Mouse (Mus musculus) right cerebral cortex, postnatal 36 days (tissue): Measurements from ENCODE around the gene Ptprn2.

ENCODE experiments used
- DNase-seq, 2 experiments: peaks; one replicate each; pipeline ENCODE4 v3.0.0; 2022; ENCODE audit warnings: low spot score in 2 of 2, mixed read lengths in 1 of 2

Gene Ptprn2

GRCm38 (mm10) chr12:116778095-116779090 lies 292.9 kb downstream of the Ptprn2 start:
- no peak for DNase-seq

- no peak for DNase-seq
Measured at GRCm38 (mm10) chr12:116780419-116780818, 294.9 kb downstream of the Ptprn2 start.

GRCm38 (mm10) chr12:116785731-116786130 lies 300.2 kb downstream of the Ptprn2 start:
- DNase-seq = no peak

- DNase-seq = no peak
Measured at GRCm38 (mm10) chr12:116788346-116788745, 302.8 kb downstream of the Ptprn2 start.

GRCm38 (mm10) chr12:116803331-116803730 lies 317.8 kb downstream of the Ptprn2 start:
- no peak for DNase-seq

- no peak for DNase-seq
Measured at GRCm38 (mm10) chr12:116804712-116805111, 319.2 kb downstream of the Ptprn2 start.

- no peak for DNase-seq
Measured at GRCm38 (mm10) chr12:116805129-116805809, 319.7 kb downstream of the Ptprn2 start.

- DNase-seq = peak; percentile 36 to 56
Measured at GRCm38 (mm10) chr12:116806089-116806488, 320.6 kb downstream of the Ptprn2 start.

- peak; percentile 39 to 74 for DNase-seq
Measured at GRCm38 (mm10) chr12:116813012-116813411, 327.5 kb downstream of the Ptprn2 start.

- no peak for DNase-seq
Measured at GRCm38 (mm10) chr12:116819836-116820235, 334.3 kb downstream of the Ptprn2 start.

GRCm38 (mm10) chr12:116823341-116823740 lies 337.8 kb downstream of the Ptprn2 start:
- DNase-seq = no peak

- no peak for DNase-seq
Measured at GRCm38 (mm10) chr12:116827748-116828147, 342.2 kb downstream of the Ptprn2 start.

GRCm38 (mm10) chr12:116838611-116839192 lies 353.2 kb downstream of the Ptprn2 start:
- DNase-seq = no peak

- DNase-seq = peak in 1 of 2 experiments; percentile 32
Measured at GRCm38 (mm10) chr12:116842723-116843272, 357.3 kb downstream of the Ptprn2 start.

- DNase-seq = no peak
Measured at GRCm38 (mm10) chr12:116846220-116846619, 360.7 kb downstream of the Ptprn2 start.

GRCm38 (mm10) chr12:116847021-116847420 lies 361.5 kb downstream of the Ptprn2 start:
- DNase-seq = no peak

GRCm38 (mm10) chr12:116856307-116856706 lies 370.8 kb downstream of the Ptprn2 start:
- DNase-seq = no peak

- DNase-seq = no peak
Measured at GRCm38 (mm10) chr12:116861360-116862017, 376.0 kb downstream of the Ptprn2 start.

- no peak for DNase-seq
Measured at GRCm38 (mm10) chr12:116863291-116863899, 377.9 kb downstream of the Ptprn2 start.

GRCm38 (mm10) chr12:116873866-116874585 lies 388.5 kb downstream of the Ptprn2 start:
- DNase-seq = no peak
